Mouse (Mus musculus): Measurements from ENCODE around the gene Rbm38.

The Rbm38 gene

DNA sequence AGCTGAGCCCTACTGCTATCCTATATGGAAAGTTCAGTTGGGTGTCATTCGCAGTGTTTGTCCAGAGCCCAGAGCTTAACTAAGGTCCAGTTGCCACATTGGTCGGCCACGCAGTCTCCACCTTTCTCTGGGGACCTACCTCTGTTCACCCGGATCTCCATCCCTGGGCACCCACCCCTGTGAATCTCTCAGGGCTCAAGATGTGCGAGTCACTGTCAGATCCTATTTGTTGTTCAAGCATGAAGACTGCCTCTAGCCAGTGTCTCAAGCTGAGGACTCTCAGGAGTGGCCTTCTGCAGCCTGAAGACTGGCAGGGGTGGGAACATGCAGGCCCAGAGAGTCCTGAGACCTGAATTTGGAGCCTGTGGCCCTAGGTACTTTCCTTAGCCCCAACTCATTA lies 15.8 kb downstream of the Rbm38 start:
- no peak for DNase-seq (ENCODE audit: low spot score in 2 of 2)

- peak in 1 of 2 experiments; percentile 57 for DNase-seq (ENCODE audit: low spot score in 2 of 2)
Measured at GRCm38 (mm10) chr2:173036611-173037010, 16.3 kb downstream of the Rbm38 start.

DNA sequence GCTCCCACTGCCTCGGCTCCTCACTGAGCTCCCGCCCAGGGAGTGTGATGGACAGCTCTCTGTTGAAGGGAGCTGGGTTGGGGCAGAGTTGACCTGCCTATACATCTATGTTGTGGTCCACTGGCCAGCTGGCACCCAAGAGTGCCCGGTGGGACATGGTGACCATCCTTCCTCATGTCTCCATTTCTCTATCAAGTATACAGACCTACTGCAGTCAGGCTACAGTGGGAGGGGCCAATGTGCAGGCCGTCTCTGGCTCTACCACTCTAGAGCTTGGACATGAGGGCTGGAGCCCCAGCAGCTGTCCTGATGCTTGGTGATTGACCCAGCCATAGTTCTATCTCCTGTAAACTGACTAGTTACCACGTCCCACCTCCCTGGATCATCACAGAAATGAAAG lies 17.0 kb downstream of the Rbm38 start:
- peak in 1 of 2 experiments; percentile 65 for DNase-seq (ENCODE audit: low spot score in 2 of 2)

- peak; percentile 88 to 89 for DNase-seq (ENCODE audit: low spot score in 2 of 2)
Measured at GRCm38 (mm10) chr2:173037827-173038607, 17.7 kb downstream of the Rbm38 start.

GRCm38 (mm10) chr2:173039041-173039440 lies 18.7 kb downstream of the Rbm38 start:
- DNase-seq (ENCODE audit: low spot score in 2 of 2) = no peak

DNA sequence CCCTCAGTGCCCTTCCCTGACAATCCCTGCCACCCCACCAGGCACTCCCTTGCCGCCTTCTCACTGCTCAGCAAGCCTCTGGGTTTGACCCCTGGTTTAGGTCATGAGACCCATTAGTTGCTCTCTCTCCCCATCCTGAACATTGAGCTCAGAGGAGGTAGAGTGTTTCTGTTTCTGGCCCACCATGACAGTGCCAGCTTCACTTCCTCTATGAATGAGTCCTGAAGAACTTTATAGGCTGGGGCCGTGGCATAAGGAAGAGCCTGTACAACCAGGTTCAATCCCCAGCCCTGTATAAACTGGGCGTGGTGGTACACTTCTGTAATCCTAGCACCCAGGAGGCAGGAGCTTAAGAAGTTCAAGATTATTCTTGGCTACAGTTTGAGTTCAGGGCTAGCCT lies 20.5 kb downstream of the Rbm38 start:
- DNase-seq (ENCODE audit: low spot score in 2 of 2) = no peak

GRCm38 (mm10) chr2:173041242-173041641 lies 20.9 kb downstream of the Rbm38 start:
- DNase-seq (ENCODE audit: low spot score in 2 of 2) = no peak

- no peak for DNase-seq (ENCODE audit: low spot score in 2 of 2)
Measured at GRCm38 (mm10) chr2:173041893-173042292, 21.6 kb downstream of the Rbm38 start.

DNA sequence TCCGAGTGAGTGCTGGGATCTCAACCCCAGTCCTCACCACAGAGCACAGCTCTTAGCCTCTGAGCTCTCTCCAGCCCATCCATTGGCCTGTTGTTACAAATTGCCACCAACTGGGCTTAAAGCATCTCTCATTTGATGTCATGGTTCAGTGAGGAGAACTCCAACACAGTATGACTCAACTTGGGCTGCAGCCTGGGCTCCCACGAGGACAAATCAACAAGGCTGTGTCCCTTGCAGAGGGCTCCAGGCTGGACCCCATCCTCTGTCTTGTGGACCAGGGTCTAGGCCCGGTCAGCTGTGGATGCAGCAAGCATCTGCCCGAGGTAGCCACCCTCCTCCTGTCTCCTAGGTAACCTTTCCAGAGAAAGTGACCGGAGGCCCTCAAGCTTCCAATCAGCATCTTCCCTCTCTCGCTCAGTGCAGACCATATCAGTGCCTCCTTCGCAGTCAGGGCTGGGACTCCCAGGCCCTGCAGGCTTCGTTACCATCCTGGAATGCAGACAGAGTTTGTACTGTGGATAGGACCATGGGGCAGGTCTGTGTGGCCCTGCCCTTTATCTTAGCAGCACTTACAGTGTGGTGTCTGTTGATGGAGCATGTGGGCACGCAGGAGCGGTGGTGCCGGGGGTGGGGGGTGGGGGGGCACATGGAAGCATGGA lies 22.3 kb downstream of the Rbm38 start:
- no peak for DNase-seq (ENCODE audit: low spot score in 2 of 2)

DNA sequence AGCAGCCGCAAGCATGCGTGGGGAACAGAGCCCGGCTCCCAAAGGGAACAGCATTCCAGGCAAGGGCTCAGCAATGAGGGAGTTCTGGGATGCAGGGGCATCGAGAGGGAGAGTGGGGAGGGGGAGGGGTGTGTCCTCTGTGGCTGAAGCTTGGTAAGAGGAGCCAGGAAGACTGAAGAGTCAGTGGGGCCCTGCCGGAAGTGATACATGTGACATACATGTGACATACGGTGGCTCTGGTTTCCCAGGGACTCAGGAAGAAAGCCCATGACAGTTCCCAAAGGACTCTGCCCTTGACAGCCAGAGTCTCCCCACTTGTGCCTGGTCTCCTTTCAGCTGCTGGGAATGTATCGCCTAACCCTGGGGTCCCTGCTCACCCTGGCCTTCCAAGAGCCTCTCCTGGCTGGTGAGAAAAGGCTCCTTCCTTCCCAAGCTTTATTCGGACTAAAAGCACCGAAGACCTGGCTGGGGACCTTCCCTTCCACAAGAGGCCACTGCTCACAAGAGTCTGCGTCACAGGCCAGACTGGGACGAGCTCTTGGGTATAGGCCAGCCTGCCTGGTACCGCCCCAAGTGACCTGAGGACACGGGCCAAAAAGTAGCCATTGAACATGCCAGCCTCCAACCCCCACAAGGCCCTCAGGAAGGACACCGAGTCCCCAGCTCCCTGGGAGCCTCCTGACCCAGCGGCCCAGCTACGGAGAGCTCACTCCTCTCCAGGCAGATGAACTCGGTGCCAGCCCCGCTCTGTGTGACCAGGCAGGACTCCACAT lies 24.1 kb downstream of the Rbm38 start:
- no peak for DNase-seq (ENCODE audit: low spot score in 2 of 2)

- DNase-seq (ENCODE audit: low spot score in 2 of 2) = peak in 1 of 2 experiments; percentile 71
Measured at GRCm38 (mm10) chr2:173046582-173047297, 26.4 kb downstream of the Rbm38 start.

- no peak for DNase-seq (ENCODE audit: low spot score in 2 of 2)
Measured at GRCm38 (mm10) chr2:173047471-173047870, 27.2 kb downstream of the Rbm38 start.

- no peak for DNase-seq (ENCODE audit: low spot score in 2 of 2)
Measured at GRCm38 (mm10) chr2:173048041-173048745, 27.9 kb downstream of the Rbm38 start.

- no peak for DNase-seq (ENCODE audit: low spot score in 2 of 2)
Measured at GRCm38 (mm10) chr2:173049231-173049630, 28.9 kb downstream of the Rbm38 start.

DNA sequence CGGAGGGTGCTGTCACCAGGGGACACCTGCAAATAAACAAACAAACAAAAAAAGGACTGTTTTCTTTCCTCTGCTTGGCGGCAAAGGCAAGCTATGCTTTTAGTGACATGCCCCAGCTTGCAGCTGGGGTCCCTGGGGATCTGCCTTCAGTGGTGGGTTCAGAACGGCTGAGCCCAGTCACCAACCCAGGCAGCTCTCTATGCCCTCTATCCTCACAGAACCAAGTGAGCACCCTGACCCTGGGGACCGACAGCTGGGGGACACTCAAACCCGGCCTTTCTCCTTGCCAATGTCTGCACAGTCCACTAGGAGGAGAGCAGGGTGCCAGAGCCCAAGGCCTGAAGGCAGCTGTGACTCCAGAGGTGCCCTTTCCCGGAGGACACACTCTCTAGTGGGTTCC lies 29.5 kb downstream of the Rbm38 start:
- DNase-seq (ENCODE audit: low spot score in 2 of 2) = no peak

DNA sequence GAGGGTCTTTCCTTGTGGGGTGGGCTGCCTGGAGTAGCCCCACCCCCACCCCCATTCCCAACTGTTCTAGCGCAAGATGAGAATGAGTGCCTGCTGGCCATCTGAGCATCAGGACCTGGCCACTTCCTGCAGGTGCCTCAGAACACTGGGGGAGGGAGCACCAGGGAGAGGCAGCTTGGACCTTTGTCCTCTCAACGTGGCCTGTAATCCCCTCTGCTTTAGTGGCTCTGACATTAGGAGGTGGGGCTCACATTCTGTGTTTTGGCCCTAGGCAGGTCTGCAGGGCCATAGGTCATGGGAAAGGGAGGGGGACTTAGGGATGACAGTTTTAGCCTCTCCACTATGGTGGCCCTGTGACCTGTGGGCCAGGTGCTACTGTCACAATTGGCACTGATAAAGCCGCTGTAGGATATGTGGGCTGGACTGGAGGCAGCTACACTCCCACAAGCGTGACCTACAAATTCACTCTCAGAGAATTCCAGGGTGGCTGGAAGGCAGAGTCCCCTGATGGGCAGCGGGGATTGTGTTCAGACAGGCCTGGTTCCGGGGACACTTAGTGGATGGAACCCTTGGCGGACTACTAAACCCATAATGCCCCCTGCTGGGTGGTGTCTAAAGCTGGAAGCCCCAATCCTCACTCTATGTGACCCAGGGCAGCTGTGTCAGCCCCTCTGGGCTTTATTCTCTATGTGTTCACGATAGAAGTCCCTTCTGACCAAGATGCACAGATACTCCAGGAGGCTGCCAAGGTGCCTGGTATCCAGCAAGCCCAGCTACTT lies 30.5 kb downstream of the Rbm38 start:
- DNase-seq (ENCODE audit: low spot score in 2 of 2) = no peak

GRCm38 (mm10) chr2:173052881-173053280 lies 32.6 kb downstream of the Rbm38 start:
- peak in 1 of 2 experiments; percentile 68 for DNase-seq (ENCODE audit: low spot score in 2 of 2)

GRCm38 (mm10) chr2:173053846-173054245 lies 33.5 kb downstream of the Rbm38 start:
- peak; percentile 48 to 67 for DNase-seq (ENCODE audit: low spot score in 2 of 2)

DNA sequence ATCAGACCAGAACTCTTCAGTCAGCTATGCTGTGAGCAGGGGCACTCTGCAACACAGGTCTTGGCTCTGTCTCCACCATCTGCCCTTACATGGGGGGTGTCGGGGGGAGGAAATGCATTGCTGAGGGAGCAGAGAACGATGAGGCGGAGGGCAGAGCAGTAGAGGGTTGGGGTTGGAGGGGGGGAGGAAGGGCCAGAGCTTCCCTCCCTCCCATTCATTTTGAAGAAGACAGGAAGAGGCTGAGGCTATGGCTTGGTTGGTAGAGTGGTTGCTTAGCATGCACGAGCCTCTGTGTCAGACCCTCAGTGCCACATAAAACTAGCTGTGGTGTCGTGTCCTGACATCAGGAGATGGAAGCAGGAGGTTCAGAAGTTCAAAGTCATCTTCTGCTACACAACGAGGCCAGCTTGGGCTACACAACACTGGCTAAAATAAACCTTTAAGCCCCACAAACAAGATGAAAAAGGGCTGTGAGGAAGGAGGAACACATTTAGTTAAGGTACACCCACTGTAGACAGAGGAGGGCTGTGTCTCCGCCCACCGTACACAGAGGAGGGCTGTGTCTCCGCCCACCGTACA lies 36.1 kb downstream of the Rbm38 start:
- peak in 1 of 2 experiments; percentile 12 for DNase-seq (ENCODE audit: low spot score in 2 of 2)

- peak; percentile 44 to 64 for DNase-seq (ENCODE audit: low spot score in 2 of 2)
Measured at GRCm38 (mm10) chr2:173056882-173057315, 36.6 kb downstream of the Rbm38 start.
